Mouse (Mus musculus) left cerebral cortex, postnatal 10 days (tissue): ENCODE measurements around the gene Per1. TPM values are rescaled to one million over a fixed set of nuclear protein-coding genes. Genes with fewer than 3 reads are reported as not detected.
A peak's percentile ranks its signal among the peaks of the same experiment; 100 is the strongest.
"Not testable (repeated sequence)": the region's sequence is repeated elsewhere in the genome, so short reads cannot be mapped to it uniquely, and the experiment has no call there.

ENCODE experiments used
- DNase-seq, 2 experiments: peaks; one replicate each; pipeline ENCODE4 v3.0.0; 2021 to 2022; ENCODE audit warnings: low spot score in 2 of 2, mixed read lengths in 1 of 2; ENCODE audit errors: extremely low spot score in 1 of 2
- intact Hi-C: fragments of 180-260 bp; cut with DNase I; formaldehyde crosslinking; loops from one replicate; pipeline ENCODE4 v1.15.1; 2025
- total RNA-seq, 2 experiments: library from RNA; stranded (reverse); gene quantifications; 2 replicates each; pipeline ENCODE4 v1.2.3; 2021

Gene Per1
- total RNA-seq, 2 experiments from 2014 or later = 71.2 to 83.9 TPM

DNA sequence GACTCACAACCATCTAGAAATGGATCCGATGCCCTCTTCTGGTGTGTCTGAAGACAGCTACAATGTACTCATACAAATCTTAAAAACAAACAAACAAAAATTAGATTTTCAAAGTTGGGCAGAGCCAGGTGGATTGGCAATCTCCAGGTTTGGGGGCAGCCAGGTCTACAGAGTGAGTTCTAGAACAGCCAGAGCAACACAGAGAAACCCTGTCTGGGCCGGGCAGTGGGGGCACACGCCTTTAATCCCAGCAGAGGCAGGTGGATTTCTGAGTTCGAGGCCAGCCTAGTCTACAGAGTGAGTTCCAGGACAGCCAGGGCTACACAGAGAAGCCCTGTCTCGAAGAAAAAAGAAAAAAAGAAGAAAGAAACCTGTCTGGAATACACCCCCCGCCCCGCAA lies 1.2 kb upstream of the Per1 start:
- intact Hi-C loops = loop anchor here (10.0 kb wide), 1 partner anchor 321 kb away; the partner anchor contains the start of gene Kdm6b
- DNase-seq = not testable (repeated sequence)

GRCm38 (mm10) chr11:69095511-69096231 lies 654 bp downstream of the Per1 start:
- intact Hi-C loops = loop anchor here (10.0 kb wide), 1 partner anchor 319 kb away; the partner anchor contains the start of gene Kdm6b

DNA sequence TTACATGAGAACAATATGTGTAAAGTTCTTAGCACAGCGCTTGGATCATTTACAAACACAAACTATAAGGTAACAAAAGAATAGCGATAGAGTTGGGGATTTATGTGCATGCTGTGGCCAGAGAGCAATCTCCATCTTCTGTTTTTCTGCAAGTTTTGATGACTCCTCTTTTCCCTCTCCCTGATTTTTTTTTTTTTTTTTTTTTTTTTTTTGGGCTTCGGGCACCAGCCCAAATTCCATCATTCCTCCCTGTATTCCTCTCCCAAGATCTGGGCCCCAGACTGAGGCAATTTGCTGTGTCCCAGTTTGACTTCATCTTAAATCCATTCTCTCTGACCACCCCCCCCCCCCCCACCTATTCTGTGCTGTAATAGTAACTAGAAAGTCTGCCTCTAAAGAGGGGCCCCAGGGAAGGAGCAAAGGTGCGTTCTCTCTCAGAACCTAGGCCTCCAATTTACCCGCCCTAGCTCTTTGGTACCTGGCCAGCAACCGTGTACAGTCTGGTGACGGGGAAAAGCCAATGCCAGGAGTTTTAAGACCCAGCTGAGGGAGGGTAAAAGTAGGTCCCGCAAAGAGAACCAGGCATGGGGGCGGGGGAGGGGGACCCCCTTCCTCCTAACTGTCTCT lies 1.5 kb downstream of the Per1 start:
- intact Hi-C loops = loop anchor here (10.0 kb wide), 1 partner anchor 318 kb away; the partner anchor contains the start of gene Kdm6b
- no peak for DNase-seq

More at GRCm38 (mm10) chr11:69095511-69096231, 654 bp downstream of the Per1 start:
- DNase-seq = no peak

- intact Hi-C loops = loop anchor here (10.0 kb wide), 1 partner anchor 318 kb away; the partner anchor contains the start of gene Kdm6b
Measured at GRCm38 (mm10) chr11:69096987-69097900, 2.2 kb downstream of the Per1 start.

GRCm38 (mm10) chr11:69098039-69098761 lies 3.2 kb downstream of the Per1 start:
- DNase-seq = no peak
- intact Hi-C loops = loop anchor here (10.0 kb wide), 1 partner anchor 317 kb away; the partner anchor contains the start of gene Kdm6b

More at GRCm38 (mm10) chr11:69096987-69097900, 2.2 kb downstream of the Per1 start:
- DNase-seq = peak; percentile 95 to 100

DNA sequence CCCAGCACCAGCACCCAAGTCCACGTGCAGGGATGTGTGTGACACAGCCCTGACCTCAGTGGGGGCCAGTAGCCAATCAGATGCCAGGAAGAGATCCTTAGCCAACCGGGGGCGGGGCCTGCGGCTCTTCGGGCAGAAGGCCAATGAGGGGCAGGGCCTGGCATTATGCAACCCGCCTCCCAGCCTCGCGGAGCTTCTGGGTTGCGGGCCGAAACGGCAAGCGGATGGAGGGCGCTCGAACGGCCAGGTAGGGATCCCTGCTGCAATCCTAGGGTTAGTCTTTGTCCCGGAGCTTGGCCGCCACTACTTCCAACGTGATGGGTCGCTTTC lies 3.7 kb downstream of the Per1 start:
- DNase-seq = peak; percentile 93 to 98
- intact Hi-C loops = loop anchor here (10.0 kb wide), 1 partner anchor 316 kb away; the partner anchor contains the start of gene Kdm6b

DNA sequence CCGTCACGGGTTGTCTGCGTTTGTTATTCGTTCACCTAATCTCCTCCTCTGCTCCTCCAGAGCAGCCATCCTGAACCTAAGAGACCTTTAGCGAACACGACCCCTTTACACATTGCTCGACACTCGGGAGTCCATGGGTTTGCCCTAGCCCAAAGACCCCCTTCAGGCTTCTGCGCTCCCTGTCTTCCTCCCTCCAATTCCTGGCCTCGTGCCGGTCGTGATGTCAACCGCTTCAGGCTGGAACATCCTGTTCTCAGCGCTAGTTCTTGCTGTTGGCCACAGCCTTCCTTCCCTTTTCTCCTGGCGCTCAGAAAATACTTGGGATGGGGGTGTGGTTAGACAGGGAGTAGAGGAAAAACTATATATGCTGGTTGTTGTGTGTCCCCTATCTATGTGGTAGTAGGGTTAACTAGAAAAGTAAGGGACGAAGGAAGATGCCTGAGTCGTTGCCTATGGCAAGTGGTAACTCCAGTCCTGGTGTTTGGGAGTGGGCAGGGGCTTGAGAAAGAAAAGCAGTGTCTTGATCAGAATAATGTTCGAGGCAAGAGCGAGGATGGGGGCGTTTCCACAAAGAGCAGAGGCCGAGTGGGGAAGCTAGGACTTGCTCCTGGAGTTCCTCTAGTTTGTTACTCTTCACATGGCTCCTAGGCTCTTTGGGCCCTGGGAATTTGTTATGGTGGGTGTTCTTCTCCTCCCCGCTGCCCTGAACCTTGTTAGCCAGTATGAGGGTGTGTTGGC lies 4.3 kb downstream of the Per1 start:
- intact Hi-C loops = loop anchor here (10.0 kb wide), 1 partner anchor 315 kb away; the partner anchor contains the start of gene Kdm6b
- peak in 1 of 2 experiments; percentile 91 for DNase-seq

GRCm38 (mm10) chr11:69099915-69100345 lies 4.9 kb downstream of the Per1 start:
- intact Hi-C loops = loop anchor here (10.0 kb wide), 1 partner anchor 315 kb away; the partner anchor contains the start of gene Kdm6b
- peak; percentile 86 to 97 for DNase-seq

- DNase-seq = no peak
- intact Hi-C loops = no loop called here
Measured at GRCm38 (mm10) chr11:69100639-69101360, 5.8 kb downstream of the Per1 start.

- DNase-seq = no peak
- intact Hi-C loops = no loop called here
Measured at GRCm38 (mm10) chr11:69101604-69102402, 6.8 kb downstream of the Per1 start.

GRCm38 (mm10) chr11:69102403-69102725 lies 7.3 kb downstream of the Per1 start:
- intact Hi-C loops = no loop called here
- no peak for DNase-seq

GRCm38 (mm10) chr11:69103121-69103520 lies 8.1 kb downstream of the Per1 start:
- no peak for DNase-seq
- intact Hi-C loops = no loop called here

DNA sequence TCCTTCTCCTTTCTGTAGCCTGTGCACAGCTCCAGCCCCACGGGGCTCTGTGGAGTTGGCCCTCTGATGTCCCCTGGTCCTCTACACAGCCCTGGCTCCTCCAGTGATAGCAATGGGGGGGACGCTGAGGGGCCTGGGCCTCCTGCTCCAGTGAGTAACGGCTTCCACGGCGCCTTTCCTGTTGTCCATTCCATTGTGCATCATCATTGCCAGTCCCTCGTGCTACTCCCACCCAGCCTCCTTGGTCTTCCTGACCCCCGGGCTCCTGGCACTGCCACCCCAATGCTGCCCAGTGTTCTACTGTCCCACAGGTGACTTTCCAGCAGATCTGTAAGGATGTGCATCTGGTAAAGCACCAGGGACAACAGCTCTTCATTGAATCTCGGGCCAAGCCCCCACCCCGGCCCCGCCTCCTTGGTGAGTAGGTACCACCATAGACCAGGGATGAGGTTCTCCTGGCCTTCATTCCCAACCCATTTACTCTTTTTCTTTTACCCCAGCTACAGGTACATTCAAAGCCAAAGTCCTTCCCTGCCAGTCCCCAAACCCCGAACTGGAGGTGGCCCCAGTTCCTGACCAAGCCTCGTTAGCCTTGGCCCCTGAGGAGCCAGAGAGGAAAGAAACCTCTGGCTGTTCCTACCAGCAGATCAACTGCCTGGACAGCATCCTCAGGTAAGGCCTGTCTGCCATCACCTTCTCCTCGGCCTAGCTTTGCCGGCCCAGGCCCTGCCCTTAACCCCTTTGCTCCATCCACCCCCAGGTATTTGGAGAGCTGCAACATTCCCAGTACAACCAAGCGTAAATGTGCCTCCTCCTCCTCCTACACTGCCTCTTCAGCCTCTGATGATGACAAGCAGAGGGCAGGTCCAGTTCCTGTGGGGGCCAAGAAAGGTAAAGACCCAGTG lies 8.8 kb downstream of the Per1 start:
- intact Hi-C loops = no loop called here
- no peak for DNase-seq

DNA sequence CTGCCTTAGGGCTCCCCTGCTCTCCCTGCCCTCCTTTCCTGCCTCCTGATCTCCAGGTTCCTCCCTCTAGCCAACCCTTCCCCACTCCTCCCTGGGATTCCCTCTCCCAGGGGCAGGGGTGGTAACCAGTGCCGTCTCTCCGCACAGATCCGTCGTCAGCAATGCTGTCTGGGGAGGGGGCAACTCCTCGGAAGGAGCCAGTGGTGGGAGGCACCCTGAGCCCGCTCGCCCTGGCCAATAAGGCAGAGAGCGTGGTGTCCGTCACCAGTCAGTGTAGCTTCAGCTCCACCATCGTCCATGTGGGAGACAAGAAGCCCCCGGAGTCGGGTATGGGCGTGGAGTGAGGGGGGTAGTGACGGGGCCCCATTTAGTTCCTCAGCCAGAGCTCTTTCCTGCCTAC lies 9.5 kb downstream of the Per1 start:
- no peak for DNase-seq
- intact Hi-C loops = no loop called here

- no peak for DNase-seq
- intact Hi-C loops = no loop called here
Measured at GRCm38 (mm10) chr11:69105227-69105626, 10.2 kb downstream of the Per1 start.
